Mouse (Mus musculus): ENCODE data around the gene Dcst1.

- peak; percentile 83 for TF ChIP-seq CTCF (IDR thresholded peaks at IDR 0.05; ENCODE audit: control insufficient read depth, insufficient read depth, insufficient read length)
- TF ChIP-seq MAX (IDR thresholded peaks at IDR 0.05), result no peak
- no peak for TF ChIP-seq USF1 (IDR thresholded peaks at IDR 0.05; ENCODE audit: low read depth)
- TF ChIP-seq MYOD1 (IDR thresholded peaks at IDR 0.05; ENCODE audit: control insufficient read depth, insufficient read length, low read depth), result no peak
- no peak for TF ChIP-seq MYOG (IDR thresholded peaks at IDR 0.05; ENCODE audit: control insufficient read depth, extremely low read depth, insufficient read length)
Measured at GRCm38 (mm10) chr3:89354816-89355511, 10.1 kb downstream of the Dcst1 start.
